Mouse (Mus musculus) kidney, adult 2 months (tissue): Measurements from ENCODE around the gene Cd8b1.

Experiments used
- CTCF ChIP-seq: fragments of 200-500 bp; conservative IDR thresholded peaks from 2 replicates; pipeline ENCODE4 v1.5.1; 2011; ENCODE audit warnings: low read depth, mild to moderate bottlenecking, control low read depth, low read length, moderate library complexity, mixed read lengths; ENCODE audit not compliant: insufficient read depth, insufficient read length
- POLR2A ChIP-seq: fragments of 200-500 bp; IDR thresholded peaks from one replicate; pipeline ENCODE4 v1.6.1; 2011; ENCODE audit warnings: low read depth, low read length, control low read depth

- TF ChIP-seq POLR2A, result no peak
- no peak for TF ChIP-seq CTCF
Observed at GRCm38 (mm10) chr6:71337666-71338065, 15.1 kb downstream of the Cd8b1 start.
